Mouse (Mus musculus): ENCODE data around the gene H2afj.
"Not testable (repeated sequence)": the region's sequence is repeated elsewhere in the genome, so short reads cannot be mapped to it uniquely, and the experiment has no call there.

The H2afj gene

GRCm38 (mm10) chr6:136808014-136808417, at the start of gene H2afj:
Gene H2afj, plus strand, starts transcription at chr6:136808244.
- in situ Hi-C loops (cut with MboI, MseI): loop anchor here (5.0 to 25.0 kb wide), 2 partner anchors 129 to 929 kb away; partner anchors contain the start of gene Strap

DNA sequence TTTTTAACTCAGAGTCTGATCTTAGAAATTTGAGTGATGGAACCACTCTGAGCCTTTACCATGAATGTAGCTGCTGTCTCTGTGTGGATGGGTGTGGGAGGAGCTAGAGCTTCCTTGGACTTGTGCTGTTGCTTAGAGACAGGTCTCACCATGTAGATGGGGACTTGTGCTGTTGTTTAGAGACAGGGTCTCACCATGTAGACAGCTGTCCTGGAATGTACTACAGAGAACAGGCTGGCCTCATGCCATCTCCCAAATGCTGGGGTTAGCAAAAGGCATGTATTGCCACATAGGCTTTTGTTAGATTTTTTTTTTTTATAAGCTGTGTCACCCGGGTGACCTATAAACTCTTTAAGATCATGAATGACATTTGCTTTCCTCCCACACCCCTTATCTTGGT, 44.1 kb upstream of the H2afj start:
- in situ Hi-C loops (cut with MboI, MseI): loop anchor here (25.0 kb wide), 1 partner anchor 752 kb away; no protein-coding TSS in a partner anchor

- in situ Hi-C loops (cut with MboI, MseI): loop anchor here (25.0 kb wide), 1 partner anchor 757 kb away; no protein-coding TSS in a partner anchor
Measured at GRCm38 (mm10) chr6:136769143-136769542, 38.9 kb upstream of the H2afj start.

DNA sequence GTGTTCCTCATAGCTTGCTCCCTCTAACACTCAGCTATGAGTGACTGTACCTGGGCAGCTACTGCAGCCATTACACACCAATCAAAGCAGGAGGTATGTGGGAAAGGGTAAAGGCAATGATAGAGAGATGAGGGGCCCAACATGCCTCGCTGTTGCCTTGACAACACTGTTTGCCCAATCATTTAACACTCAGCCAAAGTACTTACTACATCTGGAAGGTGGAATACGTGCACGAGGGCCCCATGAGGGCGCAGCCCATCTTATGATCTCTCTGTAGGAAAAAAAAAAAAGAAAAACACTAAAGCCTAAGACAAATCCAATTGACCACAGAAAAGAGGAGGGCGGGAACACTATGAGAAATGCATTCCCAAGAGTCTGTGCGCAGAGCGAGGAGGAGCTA, 38.2 kb upstream of the H2afj start:
- in situ Hi-C loops (cut with MboI, MseI): loop anchor here (25.0 kb wide), 1 partner anchor 758 kb away; no protein-coding TSS in a partner anchor

- in situ Hi-C loops (cut with MboI, MseI): no loop called here
Measured at GRCm38 (mm10) chr6:136776392-136776791, 31.7 kb upstream of the H2afj start.

GRCm38 (mm10) chr6:136781377-136781986, 26.6 kb upstream of the H2afj start, which contains the start of gene Gucy2c:
Gene Gucy2c, minus strand, starts transcription at chr6:136781765.
- in situ Hi-C loops (cut with MboI, MseI): loop anchor here (10.0 kb wide), 1 partner anchor 337 kb away; no protein-coding TSS in a partner anchor

GRCm38 (mm10) chr6:136782146-136782545, 25.9 kb upstream of the H2afj start:
- in situ Hi-C loops (cut with MboI, MseI): loop anchor here (10.0 kb wide), 1 partner anchor 337 kb away; no protein-coding TSS in a partner anchor

- in situ Hi-C loops (cut with MboI, MseI): loop anchor here (10.0 kb wide), 1 partner anchor 338 kb away; no protein-coding TSS in a partner anchor
Measured at GRCm38 (mm10) chr6:136782761-136783160, 25.3 kb upstream of the H2afj start.

DNA sequence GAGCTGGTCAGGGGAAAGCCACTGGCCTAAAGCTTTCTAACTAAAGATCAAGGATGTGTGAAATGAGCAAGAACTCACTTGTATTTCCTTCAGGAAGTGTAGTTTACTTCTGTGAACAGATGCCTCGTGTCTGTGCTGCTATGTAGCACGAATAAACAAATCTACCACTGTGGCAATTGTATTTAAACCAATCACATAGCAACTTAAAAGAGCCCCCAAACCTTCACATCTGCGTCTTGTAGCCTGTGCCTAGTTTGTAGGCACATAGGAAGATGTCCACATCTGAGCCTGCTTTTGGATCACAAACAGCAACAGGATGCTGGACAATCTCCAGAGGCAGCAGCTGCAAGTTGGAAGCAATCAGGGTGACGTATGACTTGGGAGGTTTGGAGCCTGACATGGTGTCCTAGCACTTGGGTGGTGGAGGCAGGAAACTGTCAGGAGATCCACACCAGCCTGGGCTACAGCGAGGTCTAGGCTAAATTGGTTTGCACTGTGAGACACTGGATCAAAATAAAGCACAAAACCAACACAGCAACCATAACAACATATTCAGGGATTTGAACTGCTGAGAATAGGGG, 18.6 kb upstream of the H2afj start:
- in situ Hi-C loops (cut with MboI, MseI): loop anchor here (10.0 kb wide), 1 partner anchor 345 kb away; no protein-coding TSS in a partner anchor

DNA sequence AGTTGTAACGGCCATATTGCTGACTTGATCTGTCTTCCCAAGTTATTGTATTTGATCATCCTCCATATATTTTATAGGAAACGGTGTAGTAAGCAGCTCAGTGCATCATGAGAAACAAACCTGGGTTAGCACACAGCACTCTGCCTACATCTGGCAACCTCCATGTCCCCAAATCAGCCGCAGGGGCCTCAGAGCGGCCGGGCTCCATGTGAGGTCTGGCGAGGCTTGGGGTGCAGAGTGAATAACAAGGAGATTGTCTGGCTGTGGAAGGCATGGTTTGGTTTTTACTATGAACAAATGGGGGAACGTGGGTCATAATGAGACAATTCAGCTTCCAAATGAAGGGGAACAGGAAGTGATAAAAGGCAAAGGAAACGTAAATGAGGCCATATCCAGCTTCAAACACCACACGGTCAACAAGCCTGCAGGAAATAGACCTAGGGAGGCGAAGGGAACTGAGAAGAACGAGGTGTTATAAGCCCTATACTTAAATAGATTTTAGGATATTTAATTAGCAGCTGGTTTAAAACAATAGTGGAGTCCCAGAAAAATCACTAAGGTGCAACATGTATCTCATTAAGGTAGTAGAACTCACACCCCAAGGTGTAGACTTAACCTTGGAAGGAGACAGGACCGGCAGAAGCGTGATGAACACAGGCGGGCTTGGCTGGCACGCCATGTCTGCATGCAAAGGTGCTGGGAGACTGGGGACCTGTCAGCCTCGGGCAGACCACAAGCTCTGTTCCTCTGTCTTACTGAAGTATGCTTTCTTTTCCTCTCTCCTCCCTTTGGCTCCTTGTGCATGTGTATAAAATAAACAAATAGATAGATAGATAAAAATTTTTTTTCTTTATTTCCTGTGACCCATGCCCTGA, 14.9 kb upstream of the H2afj start:
- in situ Hi-C loops (cut with MboI, MseI): no loop called here

DNA sequence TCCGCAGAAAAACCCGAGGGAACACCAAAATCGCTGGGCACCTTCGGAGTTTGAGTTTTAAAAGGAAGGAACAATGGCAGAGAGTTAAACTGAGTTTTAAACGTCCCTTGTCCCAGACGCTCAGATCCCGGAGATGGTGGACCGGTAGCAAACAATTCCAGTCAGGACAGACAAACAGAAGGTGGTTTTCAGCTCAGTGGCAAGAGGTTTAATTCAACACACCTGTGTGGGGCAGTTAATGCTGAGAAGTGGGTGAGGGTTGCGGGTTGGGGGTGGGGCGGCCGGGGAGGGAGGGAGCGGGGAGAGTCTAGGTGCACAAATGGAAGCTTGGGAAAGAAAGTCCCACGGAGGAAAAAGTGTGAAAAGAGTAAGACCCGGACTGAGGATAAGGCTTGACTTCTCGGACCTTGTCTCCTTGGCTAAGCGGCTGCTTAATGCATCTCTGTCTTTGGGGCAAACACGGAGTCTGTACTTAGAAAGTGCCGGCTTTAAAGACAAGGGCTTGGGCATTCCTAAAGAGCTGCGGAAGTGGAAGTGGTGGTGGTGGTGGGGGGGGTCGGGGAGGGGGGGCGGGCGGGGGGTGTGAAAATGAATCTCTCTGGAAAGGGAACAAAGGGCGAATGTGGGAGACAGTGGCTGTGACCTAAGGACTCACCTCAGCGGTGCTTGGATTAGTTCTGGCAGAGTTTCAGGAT, 14.1 kb upstream of the H2afj start:
- in situ Hi-C loops (cut with MboI, MseI): no loop called here

DNA sequence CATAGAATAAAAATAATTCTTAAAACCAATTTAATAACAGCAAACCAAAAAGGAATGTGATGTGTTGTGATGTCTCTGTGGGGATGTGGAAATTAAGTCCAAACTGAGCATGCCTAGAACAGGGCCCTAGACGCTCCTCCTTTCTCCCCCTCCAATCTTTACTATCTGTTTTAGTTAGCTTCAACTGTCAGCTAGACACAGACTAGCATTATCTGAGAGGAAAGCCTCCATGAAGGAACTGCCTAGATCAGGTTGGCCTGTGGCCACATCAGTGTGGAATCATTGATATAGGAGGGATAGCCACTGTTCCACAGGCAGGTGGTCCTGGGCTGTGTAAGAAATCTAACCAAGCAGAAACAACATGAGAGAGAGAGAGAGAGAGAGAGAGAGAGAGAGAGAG, 12.9 kb upstream of the H2afj start:
- in situ Hi-C loops (cut with MboI, MseI): no loop called here

DNA sequence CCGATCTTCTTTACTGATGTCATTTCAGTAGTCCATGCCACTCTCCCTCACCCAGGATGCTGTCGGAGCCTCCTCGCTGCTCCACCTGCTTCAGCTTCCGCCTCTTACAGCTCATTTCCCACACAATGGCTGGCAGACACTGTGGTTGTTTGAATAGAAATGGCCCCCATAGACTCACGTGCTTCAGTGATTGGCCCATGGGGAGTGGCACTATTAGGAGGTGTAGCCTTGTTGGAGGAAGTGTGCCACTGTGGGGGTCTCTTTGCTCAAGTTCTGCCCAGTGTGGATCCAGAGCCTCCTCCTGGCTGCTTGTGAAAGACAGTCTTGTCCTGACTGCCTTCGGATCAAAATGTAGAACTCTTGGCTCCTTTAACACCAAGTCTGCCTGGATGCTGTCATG, 12.2 kb upstream of the H2afj start:
- in situ Hi-C loops (cut with MboI, MseI): no loop called here

- in situ Hi-C loops (cut with MboI, MseI): not testable (repeated sequence)
Measured at GRCm38 (mm10) chr6:136797874-136798693, 10.0 kb upstream of the H2afj start.

- in situ Hi-C loops (cut with MboI, MseI): loop anchor here (25.0 kb wide), 1 partner anchor 937 kb away; the partner anchor contains the start of gene Strap
Measured at GRCm38 (mm10) chr6:136800710-136801109, 7.3 kb upstream of the H2afj start.

- in situ Hi-C loops (cut with MboI, MseI): loop anchor here (25.0 kb wide), 1 partner anchor 936 kb away; the partner anchor contains the start of gene Strap
Measured at GRCm38 (mm10) chr6:136801274-136801673, 6.8 kb upstream of the H2afj start.

DNA sequence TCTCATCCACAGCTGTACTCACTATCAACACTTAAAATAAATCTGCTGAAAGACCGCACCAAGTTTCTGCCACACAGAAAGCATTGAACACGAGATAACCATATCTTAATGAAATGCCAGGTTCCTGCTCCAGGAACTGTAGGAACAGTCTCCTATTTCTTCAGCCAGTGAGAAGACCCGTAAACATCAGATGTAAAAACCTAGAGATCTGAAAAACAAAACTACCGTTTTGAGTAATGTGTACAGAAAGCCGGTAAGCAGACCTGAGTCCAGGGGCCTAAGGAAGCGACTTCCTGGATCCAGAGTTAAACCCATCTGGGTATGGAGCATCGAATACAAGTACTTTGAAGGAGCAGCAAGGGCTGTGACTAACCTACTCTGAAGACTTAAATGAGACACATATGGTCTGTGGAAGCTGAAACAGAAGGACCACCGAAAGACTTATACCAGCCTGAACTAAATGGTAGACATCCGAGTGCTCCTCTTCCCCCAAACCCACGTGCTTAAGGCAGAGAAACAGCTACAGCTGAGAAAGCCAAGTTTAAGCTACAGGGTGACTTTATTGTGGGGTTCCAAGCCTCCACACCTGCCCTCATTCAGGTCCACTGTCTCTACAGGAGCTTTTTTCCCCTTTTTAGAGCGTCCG, 4.8 kb upstream of the H2afj start:
- in situ Hi-C loops (cut with MboI, MseI): loop anchor here (25.0 kb wide), 1 partner anchor 934 kb away; the partner anchor contains the start of gene Strap

DNA sequence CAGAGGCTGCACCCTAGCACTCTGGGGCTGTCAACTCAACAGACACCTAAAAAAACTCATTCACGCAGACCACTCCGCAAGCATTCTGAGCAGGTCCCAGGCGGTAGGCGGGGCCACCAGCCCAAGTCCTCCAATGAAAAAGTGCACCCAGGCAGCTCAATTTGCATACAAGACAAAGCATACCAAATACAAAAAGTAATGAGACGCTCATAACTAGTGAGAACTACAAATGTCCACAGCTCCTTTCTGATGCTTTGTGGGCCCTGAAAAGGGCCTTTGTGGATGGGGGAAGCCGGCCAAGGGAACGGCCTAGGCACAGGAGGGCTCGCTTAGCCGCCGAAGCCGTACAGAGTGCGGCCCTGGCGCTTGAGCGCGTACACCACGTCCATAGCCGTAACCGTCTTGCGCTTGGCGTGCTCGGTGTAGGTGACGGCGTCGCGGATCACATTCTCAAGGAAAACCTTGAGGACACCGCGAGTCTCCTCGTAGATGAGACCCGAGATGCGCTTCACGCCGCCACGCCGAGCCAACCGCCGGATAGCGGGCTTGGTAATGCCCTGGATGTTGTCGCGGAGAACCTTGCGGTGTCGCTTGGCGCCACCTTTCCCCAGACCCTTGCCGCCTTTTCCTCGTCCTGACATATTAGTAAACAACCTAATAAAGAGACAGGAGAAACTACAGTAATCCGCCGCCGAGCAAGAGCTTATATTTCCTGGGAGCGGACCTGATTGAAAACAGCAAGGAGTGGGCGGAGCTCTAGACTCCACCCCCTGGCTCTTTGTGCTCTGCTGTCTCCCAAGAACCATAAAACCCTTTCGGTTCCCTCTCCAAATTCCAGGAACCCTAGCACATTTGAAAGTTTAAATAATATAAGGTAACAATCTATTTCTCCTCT, 4.1 kb upstream of the H2afj start, which contains the start of gene Hist4h4:
Gene Hist4h4 (minus strand): TSS at position 677 of the 895 bp plus-strand sequence.
- in situ Hi-C loops (cut with MboI, MseI): loop anchor here (25.0 kb wide), 1 partner anchor 933 kb away; the partner anchor contains the start of gene Strap

All from regulatory T cell (primary cell).